Mouse (Mus musculus): Measurements from ENCODE around the gene Slfnl1. TPM values are rescaled to one million over a fixed set of nuclear protein-coding genes. Genes with fewer than 3 reads are reported as not detected.

The Slfnl1 gene
- polyA plus RNA-seq, 1 experiment from 2014 or later = not detected

GRCm38 (mm10) chr4:120570438-120571069 is 38.5 kb downstream of the Slfnl1 start:
- WGBS = under 1% methylated on average over 26 of the region's 27 CpGs
- ATAC-seq = peak; percentile 77
- peak overlapping the region; percentile 96 for H3K27ac ChIP-seq (ENCODE audit: low read depth, low read length)
- no peaks in the 10 kb centered on the region for H3K36me3 ChIP-seq (ENCODE audit: control insufficient read depth, insufficient read depth, low read length)
- peak overlapping the region; percentile 87 for H3K9ac ChIP-seq (ENCODE audit: low read depth, low read length)
- peaks cover 21% of the 10 kb centered on the region for H3K4me1 ChIP-seq (ENCODE audit: control insufficient read depth, insufficient read depth, low read depth, low read length)
- H3K4me3 ChIP-seq (ENCODE audit: low read length) = peak overlapping the region; percentile 89
- no peaks in the 10 kb centered on the region for H3K9me3 ChIP-seq (ENCODE audit: control insufficient read depth, low read length)
- peak overlapping the region; percentile 79 for H3K4me2 ChIP-seq (ENCODE audit: low read length)
- H3K27me3 ChIP-seq (replicated peaks; ENCODE audit: control insufficient read depth, insufficient read depth, low read length) = no peaks in the 10 kb centered on the region

- Histone ChIP-seq H3K9me3 (ENCODE audit: control insufficient read depth, low read length) (no peaks in the 10 kb centered on the region), H3K4me2 (ENCODE audit: low read length) (peak overlapping the region; percentile 79), H3K4me3 (ENCODE audit: low read length) (peak overlapping the region; percentile 89), H3K27me3 (replicated peaks; ENCODE audit: control insufficient read depth, insufficient read depth, low read length) (no peaks in the 10 kb centered on the region), H3K27ac (ENCODE audit: low read depth, low read length) (peak overlapping the region; percentile 96), H3K4me1 (ENCODE audit: control insufficient read depth, insufficient read depth, low read depth, low read length) (peaks cover 21% of the 10 kb centered on the region), H3K9ac (ENCODE audit: low read depth, low read length) (no peak overlapping the region), H3K36me3 (ENCODE audit: control insufficient read depth, insufficient read depth, low read length) (no peaks in the 10 kb centered on the region)
- ATAC-seq = no peak
- WGBS = 80% methylated on average over 3 of the region's 3 CpGs
Measured at GRCm38 (mm10) chr4:120571070-120571464, 39.0 kb downstream of the Slfnl1 start.

DNA sequence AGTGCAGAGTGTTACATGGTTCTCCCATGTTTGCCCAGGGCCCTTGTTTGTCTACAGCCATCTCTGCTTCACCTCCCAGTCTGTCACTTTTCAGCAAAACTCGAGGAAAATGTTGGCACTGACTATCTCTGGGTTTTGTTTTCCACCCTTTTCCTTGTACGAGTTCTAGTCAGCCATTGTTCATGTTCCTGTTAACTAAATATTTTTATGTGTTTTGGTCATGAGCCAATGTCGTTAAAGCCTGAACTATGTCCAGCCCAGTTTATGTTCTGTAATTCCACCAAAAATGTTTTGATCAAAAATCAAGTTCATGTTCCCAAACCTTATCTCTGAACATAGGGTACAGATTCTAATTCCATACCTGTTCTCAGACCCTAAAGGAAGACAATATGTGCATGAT is 39.7 kb downstream of the Slfnl1 start:
- Histone ChIP-seq H3K27me3 (replicated peaks; ENCODE audit: control insufficient read depth, insufficient read depth, low read length) (no peaks in the 10 kb centered on the region), H3K4me2 (ENCODE audit: low read length) (no peak overlapping the region), H3K27ac (ENCODE audit: low read depth, low read length) (no peak overlapping the region), H3K9ac (ENCODE audit: low read depth, low read length) (no peak overlapping the region), H3K4me1 (ENCODE audit: control insufficient read depth, insufficient read depth, low read depth, low read length) (peaks cover 21% of the 10 kb centered on the region), H3K4me3 (ENCODE audit: low read length) (no peak overlapping the region), H3K36me3 (ENCODE audit: control insufficient read depth, insufficient read depth, low read length) (no peaks in the 10 kb centered on the region), H3K9me3 (ENCODE audit: control insufficient read depth, low read length) (no peaks in the 10 kb centered on the region)
- WGBS = 78% methylated on average over 3 of the region's 3 CpGs
- ATAC-seq = no peak

GRCm38 (mm10) chr4:120580894-120581293 is 48.9 kb downstream of the Slfnl1 start:
- H3K4me3 ChIP-seq (ENCODE audit: low read length) = no peak overlapping the region
- H3K9me3 ChIP-seq (ENCODE audit: control insufficient read depth, low read length) = no peaks in the 10 kb centered on the region
- ATAC-seq = no peak
- H3K9ac ChIP-seq (ENCODE audit: low read depth, low read length) = no peak overlapping the region
- WGBS = 90% methylated on average over 5 of the region's 5 CpGs
- no peak overlapping the region for H3K27ac ChIP-seq (ENCODE audit: low read depth, low read length)
- no peaks in the 10 kb centered on the region for H3K36me3 ChIP-seq (ENCODE audit: control insufficient read depth, insufficient read depth, low read length)
- no peak overlapping the region for H3K4me2 ChIP-seq (ENCODE audit: low read length)
- no peaks in the 10 kb centered on the region for H3K4me1 ChIP-seq (ENCODE audit: control insufficient read depth, insufficient read depth, low read depth, low read length)
- no peaks in the 10 kb centered on the region for H3K27me3 ChIP-seq (replicated peaks; ENCODE audit: control insufficient read depth, insufficient read depth, low read length)

- Histone ChIP-seq H3K27ac (ENCODE audit: low read depth, low read length) (no peak overlapping the region), H3K4me2 (ENCODE audit: low read length) (no peak overlapping the region), H3K9ac (ENCODE audit: low read depth, low read length) (no peak overlapping the region), H3K9me3 (ENCODE audit: control insufficient read depth, low read length) (no peaks in the 10 kb centered on the region), H3K36me3 (ENCODE audit: control insufficient read depth, insufficient read depth, low read length) (no peaks in the 10 kb centered on the region), H3K4me1 (ENCODE audit: control insufficient read depth, insufficient read depth, low read depth, low read length) (no peaks in the 10 kb centered on the region), H3K4me3 (ENCODE audit: low read length) (no peak overlapping the region), H3K27me3 (replicated peaks; ENCODE audit: control insufficient read depth, insufficient read depth, low read length) (no peaks in the 10 kb centered on the region)
- 83% methylated on average over 9 of the region's 9 CpGs for WGBS
- ATAC-seq = no peak
Measured at GRCm38 (mm10) chr4:120581711-120582110, 49.7 kb downstream of the Slfnl1 start.

Other genes with a start within 250 kb of the Slfnl1 start
- gene Foxo6, start 244.9 kb upstream of the Slfnl1 start, polyA plus RNA-seq (2015; fragmentation: Nextera tagmentation; extraction: Ambion mirVana) = 0.85 and 1.1 TPM in 2 replicates
- 74.5 and 90.0 TPM in 2 replicates for gene Scmh1, start 127.0 kb upstream of the Slfnl1 start, polyA plus RNA-seq (2015; fragmentation: Nextera tagmentation; extraction: Ambion mirVana)
- gene Ctps, start 38.0 kb downstream of the Slfnl1 start, polyA plus RNA-seq (2015; fragmentation: Nextera tagmentation; extraction: Ambion mirVana) = 76.4 and 77.1 TPM in 2 replicates
- gene Gm8439, start 56.5 kb downstream of the Slfnl1 start, polyA plus RNA-seq (2015; fragmentation: Nextera tagmentation; extraction: Ambion mirVana) = not detected in 2 replicates
- gene Cited4, start 134.3 kb downstream of the Slfnl1 start, polyA plus RNA-seq (2015; fragmentation: Nextera tagmentation; extraction: Ambion mirVana) = 1.2 and 2.4 TPM in 2 replicates
- 7.5 and 7.8 TPM in 2 replicates for gene Kcnq4, start 216.4 kb downstream of the Slfnl1 start, polyA plus RNA-seq (2015; fragmentation: Nextera tagmentation; extraction: Ambion mirVana)

Data from hindbrain, embryonic 16.5 days (tissue).